Mouse (Mus musculus) c-Kit-negative CD71-positive TER-119-positive erythroid progenitor cells, embryonic 14.5 days (primary cell): ENCODE measurements around the gene Lrrc19.
"Not testable (repeated sequence)": the region's sequence is repeated elsewhere in the genome, so short reads cannot be mapped to it uniquely, and the experiment has no call there.

Experiments
- DNase-seq: peaks from one replicate; pipeline ENCODE4 v3.0.0-alpha.2; 2013; ENCODE audit warnings: low read depth, low spot score

Gene Lrrc19

DNA sequence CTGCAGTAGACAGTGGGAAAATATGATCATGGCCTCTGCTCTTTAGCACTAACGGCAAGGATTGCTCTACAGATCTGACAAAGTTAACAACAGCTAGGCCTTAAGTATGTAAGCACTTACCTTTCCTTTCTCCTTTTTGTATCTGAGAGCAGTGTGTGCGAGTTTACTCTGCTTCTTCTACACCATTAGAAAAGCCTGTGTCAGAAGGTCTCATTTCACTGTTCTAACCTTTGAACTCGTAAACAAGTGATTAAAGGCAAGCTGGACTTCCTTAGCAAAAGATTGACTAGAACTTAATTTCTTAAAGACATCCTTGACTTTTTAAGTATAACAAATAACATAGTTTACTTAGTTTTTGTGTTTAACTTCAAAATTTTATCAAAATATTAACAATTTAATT lies at the start of gene Lrrc19:
TSS of gene Lrrc19 (minus strand) at position 225 of the 400 bp plus-strand sequence.
- DNase-seq = no peak

GRCm38 (mm10) chr4:94696368-94696767 lies 46.4 kb upstream of the Lrrc19 start:
- no peak for DNase-seq

DNA sequence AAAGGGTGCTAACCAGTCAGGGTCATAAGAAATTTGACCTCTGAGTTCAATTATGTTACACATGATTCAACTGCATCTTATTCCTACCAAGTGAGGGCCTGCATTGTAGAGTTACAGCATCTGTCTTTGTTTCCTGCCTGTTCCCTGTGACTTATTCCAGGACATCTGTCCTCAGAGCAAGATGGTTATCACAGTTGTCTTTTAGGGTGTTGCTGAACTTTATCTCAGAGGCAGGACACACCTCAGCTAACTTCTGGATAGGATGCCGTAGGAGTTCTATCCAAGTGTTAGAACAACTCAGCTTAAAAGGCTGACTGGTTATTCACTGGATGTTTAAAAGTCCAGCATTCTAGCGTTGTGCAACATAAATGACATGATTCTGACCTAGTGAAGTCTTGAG lies 42.2 kb upstream of the Lrrc19 start:
- no peak for DNase-seq

GRCm38 (mm10) chr4:94691078-94691477 lies 41.1 kb upstream of the Lrrc19 start:
- DNase-seq = no peak

DNA sequence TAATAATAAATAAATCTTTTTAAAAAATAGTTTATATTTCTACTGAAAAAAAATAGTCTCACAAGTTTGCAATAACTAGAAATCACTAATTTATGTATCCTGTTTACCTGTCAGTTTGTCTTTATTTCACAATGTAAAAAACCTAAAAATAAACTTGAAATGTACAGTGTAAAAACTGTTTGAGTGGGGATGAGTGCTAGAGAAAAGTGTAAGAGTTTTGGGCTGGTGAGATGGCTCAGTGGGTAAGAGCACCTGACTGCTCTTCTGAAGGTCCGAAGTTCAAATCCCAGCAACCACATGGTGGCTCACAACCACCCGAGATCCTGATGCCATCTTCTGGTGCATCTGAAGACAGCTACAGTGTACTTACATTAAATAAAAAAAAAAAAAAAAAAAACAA lies 39.9 kb upstream of the Lrrc19 start:
- not testable (repeated sequence) for DNase-seq

DNA sequence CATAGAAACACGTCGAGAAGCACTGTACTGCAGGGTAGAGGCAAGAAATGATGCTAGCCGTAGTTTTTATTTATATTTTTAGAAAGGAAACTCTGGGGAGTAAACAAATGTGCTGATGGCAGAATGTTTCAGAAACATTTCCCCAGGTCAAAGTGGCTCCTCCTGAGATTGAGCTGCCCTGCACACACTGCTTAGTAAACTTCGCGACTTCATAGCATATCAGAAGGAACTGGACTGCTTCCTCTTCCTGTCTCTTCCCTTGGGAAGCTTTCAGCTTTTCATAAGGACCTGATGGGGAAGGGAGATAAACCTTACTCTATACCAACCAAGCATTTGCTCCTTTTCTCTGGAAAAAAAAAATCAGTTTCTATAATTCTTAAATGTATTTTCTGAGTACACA lies 33.4 kb upstream of the Lrrc19 start:
- no peak for DNase-seq

DNA sequence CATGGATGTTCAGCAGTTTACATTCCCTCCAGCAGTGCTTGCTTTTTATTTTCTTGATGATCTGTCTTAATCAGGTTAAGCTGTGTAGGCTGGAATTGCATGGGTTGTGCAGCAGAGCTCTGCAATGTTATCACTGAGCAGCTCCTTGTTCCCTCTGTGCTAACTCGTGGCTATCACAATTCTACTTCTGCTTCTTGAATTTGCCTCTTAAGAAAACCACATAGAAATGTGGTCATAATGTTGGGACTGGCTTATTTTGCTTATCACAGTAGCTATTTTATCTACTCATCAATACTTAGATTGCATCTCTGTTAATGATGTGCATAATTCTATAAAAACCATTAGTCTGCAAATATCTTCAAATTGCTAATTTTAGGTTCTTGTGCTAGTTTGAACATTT lies 32.1 kb upstream of the Lrrc19 start:
- DNase-seq = no peak

- DNase-seq = no peak
These were observed 31.2 kb upstream of the Lrrc19 start for GRCm38 (mm10) chr4:94681181-94681580.

- no peak for DNase-seq
These were observed 30.7 kb upstream of the Lrrc19 start for GRCm38 (mm10) chr4:94680662-94681061.

- DNase-seq = no peak
These were observed 19.8 kb upstream of the Lrrc19 start for GRCm38 (mm10) chr4:94669718-94670117.

GRCm38 (mm10) chr4:94650426-94651175 lies 657 bp upstream of the Lrrc19 start:
- not testable (repeated sequence) for DNase-seq

GRCm38 (mm10) chr4:94643141-94643540 lies 6.8 kb downstream of the Lrrc19 start:
- no peak for DNase-seq

GRCm38 (mm10) chr4:94620077-94620476 lies 29.9 kb downstream of the Lrrc19 start:
- DNase-seq = no peak

GRCm38 (mm10) chr4:94614627-94615006 lies 35.3 kb downstream of the Lrrc19 start:
- DNase-seq = no peak

DNA sequence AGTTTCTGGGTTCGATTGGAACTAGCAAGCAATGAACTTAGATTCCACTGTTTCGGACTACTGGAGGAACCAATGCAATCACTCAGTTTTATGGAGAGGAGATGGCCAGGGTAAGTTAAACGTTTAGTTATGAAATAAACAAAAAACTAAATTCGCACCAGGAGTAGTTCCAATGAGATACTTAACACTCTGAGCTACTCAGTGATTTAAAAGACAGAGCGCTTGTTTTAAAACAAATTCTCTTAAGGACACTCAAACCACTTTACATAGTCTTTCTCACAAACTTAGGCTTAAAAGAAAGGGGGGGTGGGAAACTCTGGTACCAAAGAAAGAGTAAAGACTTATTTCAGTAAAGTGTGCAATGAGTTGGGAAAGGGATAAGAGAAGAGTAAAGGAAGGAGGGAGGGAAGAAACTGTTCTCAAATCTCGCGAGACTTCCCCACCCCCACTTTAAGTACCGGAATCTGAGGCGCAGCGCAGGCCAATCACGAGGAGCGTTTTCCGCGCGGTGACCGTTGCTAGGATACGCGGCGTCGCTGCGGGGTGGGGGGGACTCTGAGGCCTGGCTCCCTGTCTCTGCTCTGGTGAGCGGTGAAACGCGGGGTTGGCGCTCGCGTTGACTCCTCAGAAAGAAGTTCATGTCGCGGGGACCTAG lies 35.8 kb downstream of the Lrrc19 start, which contains the start of gene Ift74:
TSS of gene Ift74 (plus strand) at position 520 of the 655 bp plus-strand sequence.
- DNase-seq = peak; percentile 79

GRCm38 (mm10) chr4:94610339-94610738 lies 39.6 kb downstream of the Lrrc19 start:
- DNase-seq = no peak

DNA sequence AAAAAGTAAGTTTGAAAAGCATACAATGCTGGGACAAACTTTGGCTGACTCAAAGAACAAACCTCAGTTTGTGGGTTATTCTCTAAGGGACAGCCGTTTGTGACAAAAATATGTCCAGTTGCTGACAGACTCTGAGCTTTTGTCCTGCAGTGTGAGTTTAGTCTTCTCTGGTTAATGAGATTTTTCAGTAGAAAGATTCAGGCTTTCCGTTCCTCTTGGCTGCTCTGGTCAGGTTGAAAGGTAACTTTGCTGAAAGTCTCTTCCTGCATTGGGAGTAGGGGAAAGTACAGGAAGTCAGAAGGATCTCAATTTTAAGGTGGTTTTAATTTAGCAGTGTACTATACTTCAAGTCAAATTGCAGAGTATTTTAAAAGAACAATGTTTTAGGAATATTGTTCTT lies 44.4 kb downstream of the Lrrc19 start:
- DNase-seq = no peak

GRCm38 (mm10) chr4:94604452-94605019 lies 45.4 kb downstream of the Lrrc19 start:
- no peak for DNase-seq

GRCm38 (mm10) chr4:94603031-94603629 lies 46.8 kb downstream of the Lrrc19 start, which contains the start of gene Plaa:
TSS of gene Plaa (minus strand) at chr4:94603244.
- peak; percentile 72 for DNase-seq

DNA sequence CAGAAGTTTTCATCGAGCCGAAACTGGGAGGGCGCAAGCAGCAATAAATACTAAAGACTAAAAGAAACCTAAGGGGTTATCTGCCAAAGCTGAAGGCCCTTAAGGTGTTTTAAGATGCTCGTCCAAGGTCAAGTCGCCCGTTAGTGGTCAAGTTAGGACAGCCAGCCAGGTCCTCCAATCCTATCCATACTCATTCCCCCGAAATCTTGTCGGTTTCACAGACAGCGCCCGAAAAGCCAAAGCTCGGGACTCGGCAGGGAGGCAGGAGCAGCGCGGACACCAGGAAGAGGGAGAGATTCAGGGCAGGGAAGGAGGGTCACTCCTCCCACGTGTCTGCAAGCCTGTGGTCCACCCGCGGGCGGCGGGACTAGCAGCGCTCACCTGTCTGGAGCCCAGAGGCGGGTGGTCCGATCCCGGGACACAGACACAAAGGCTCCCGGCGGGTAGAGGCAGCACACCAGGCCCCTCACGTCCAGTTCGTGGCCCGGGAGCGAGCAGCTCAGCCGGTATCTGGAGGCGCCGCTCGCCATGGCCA lies 47.4 kb downstream of the Lrrc19 start:
- DNase-seq = peak; percentile 27

DNA sequence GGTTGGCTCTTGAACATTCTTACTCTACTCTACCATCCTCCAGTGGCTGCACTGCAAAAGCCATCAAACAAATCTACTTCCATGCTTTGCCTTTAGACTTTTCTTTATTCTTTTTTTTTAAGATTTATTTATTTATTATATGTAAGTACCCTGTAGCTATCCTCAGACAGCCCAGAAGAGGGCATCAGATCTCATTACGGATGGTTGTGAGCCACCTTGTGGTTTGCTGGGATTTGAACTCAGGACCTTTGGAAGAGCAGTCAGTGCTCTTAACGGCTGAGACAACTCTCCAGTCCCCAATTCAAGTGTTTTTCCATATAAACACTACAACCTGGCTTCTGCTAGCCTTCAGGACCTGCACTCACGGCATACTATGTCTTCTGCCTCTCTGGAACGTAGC lies 48.5 kb downstream of the Lrrc19 start:
- DNase-seq = no peak

GRCm38 (mm10) chr4:94592709-94593108 lies 57.2 kb downstream of the Lrrc19 start:
- no peak for DNase-seq
